Mouse (Mus musculus) CD4-positive helper T cell, adult 2 months (primary cell): ENCODE measurements around the gene Lrrc3c.

ENCODE experiments used
- DNase-seq: peaks from one replicate; pipeline ENCODE4 v3.0.0-alpha.2; 2012; ENCODE audit warnings: low read depth, missing footprints, low spot score

The Lrrc3c gene

DNA sequence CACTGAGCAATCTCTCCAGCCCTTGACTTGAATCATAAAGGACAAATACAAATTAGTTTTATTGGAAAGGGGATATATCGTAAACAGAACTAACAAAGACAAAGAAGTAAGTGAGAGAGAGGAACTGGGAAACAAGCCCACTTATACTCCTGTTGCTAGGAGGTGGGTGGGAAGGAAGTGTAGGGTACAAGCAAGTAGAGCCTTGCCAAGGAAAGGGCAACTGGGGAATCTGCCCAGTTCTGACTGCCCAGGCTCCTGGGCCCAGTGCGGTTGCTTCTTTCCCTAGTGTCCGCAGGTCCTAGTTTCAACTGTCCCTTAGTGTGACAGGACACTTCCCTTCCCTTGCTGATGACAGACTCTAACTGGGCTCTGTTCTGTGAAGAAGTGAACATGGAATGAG, 30.6 kb downstream of the Lrrc3c start:
- no peak for DNase-seq

GRCm38 (mm10) chr11:98630646-98631045, 32.6 kb downstream of the Lrrc3c start:
- no peak for DNase-seq

DNA sequence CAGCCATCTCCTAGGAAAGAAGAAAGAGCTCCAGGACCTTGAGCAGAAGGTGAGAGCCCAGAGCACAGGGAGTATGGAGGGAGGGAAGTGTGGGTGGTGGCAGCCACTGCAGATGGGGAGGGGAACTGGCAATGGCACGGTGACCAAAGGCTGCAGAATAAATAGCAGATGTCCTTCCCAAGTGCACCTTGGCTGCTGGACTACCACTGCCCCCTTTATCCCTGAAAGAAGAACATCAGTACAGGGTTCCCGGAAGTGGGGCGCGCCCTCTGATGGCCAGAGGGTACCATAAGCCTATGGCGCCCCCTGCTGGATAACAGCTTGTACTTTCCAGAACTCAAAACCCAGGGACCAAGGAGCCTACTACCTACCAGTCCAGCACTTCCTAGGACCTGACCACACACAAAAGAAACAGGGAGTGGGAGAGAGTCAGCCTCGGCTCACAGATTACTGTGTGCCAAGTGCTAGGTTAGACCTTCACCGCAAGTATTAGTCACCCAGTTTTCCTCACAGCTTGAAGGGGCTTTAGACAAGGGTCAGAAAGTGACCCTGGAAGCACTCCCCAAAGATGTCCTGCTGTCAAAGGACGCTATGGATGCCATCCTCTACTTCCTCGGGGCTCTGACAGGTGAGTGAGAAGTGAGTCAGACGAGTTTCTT, 37.4 kb downstream of the Lrrc3c start:
- peak; percentile 56 for DNase-seq

GRCm38 (mm10) chr11:98637501-98637900, 39.4 kb downstream of the Lrrc3c start:
- DNase-seq = no peak

GRCm38 (mm10) chr11:98640091-98640490, 42.0 kb downstream of the Lrrc3c start:
- DNase-seq = no peak

DNA sequence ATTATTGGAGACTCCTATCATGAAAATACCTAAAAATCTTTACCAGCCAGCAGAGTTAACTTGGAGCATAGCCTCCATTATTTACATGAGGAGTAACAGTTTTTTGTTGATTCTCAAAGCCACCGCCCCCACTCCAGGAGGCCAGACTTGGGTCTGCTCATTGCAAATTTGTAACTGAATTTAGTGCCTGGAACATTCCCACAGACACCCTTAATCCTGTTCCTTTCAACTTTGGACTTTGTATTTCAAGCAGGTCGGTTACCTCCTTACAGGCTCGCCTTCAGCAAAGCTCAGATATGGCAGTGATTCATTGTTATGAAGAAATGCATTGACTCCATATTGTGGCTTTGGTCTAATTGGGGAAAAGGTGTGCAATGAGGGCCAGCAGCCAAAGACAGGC, 46.7 kb downstream of the Lrrc3c start:
- DNase-seq = no peak

DNA sequence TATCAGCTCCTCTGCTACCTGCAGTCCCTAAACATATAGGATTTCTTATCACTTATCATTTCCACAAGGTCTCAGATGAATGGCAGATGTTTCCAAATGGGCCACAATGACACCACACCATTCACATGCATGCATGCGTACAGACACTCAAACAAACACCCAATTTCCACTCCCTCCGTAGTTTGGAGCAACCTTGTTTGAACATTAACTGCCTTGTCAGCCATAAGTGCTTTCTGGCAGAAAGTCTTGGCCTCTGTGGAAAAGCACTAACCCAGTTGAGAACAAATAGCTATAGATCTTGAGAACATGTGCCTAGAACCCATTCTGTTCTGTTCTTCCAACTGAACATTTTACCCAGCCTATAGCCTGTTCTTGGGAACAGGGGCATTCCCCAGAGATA, 47.9 kb downstream of the Lrrc3c start:
- no peak for DNase-seq

DNA sequence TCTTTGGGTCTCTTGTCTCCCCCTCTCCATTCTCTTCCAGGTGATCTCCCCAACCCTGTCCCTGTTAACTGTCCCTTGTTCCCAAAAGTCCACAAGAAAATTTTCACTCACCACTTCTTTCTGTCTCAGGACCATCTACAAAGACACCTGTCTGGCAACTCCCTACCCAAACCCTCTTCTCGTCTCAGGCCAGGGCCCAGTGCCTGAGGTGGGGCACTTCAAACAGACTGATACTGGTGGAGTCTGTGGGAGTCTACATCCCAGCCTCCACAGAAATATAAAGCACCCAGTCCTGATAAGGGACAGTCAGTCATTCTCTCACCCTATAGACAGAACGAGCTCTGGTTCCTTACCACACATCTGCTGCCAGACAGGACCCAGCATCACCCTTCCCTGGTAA, 48.4 kb downstream of the Lrrc3c start, which contains the start of gene Gsdma2:
TSS of gene Gsdma2 (plus strand) at position 301 of the 400 bp plus-strand sequence.
- DNase-seq = no peak
